Mouse (Mus musculus) heart, embryonic 10.5 days (tissue): Measurements from ENCODE around the gene Unc80. TPM values are rescaled to one million over a fixed set of nuclear protein-coding genes. Genes with fewer than 3 reads are reported as not detected.

ENCODE experiments used
- DNase-seq: peaks from one replicate; pipeline ENCODE4 v3.0.0-alpha.2; 2017; ENCODE audit warnings: low spot score
- H3K27ac ChIP-seq: fragments of 300-500 bp; sonication (generic); 2 replicates; pipeline ENCODE4 v1.5.1; 2016; ENCODE audit warnings: mild to moderate bottlenecking
- H3K27me3 ChIP-seq: fragments of 300-500 bp; sonication (generic); 2 replicates; pipeline ENCODE4 v1.6.1; 2016; ENCODE audit warnings: mild to moderate bottlenecking; ENCODE audit not compliant: poor library complexity, insufficient read depth, severe bottlenecking
- H3K36me3 ChIP-seq: fragments of 300-500 bp; sonication (generic); 2 replicates; pipeline ENCODE4 v1.6.1; 2016; ENCODE audit warnings: mild to moderate bottlenecking, moderate library complexity
- H3K4me1 ChIP-seq: fragments of 300-500 bp; sonication (generic); 2 replicates; pipeline ENCODE4 v1.6.1; 2016; ENCODE audit warnings: mild to moderate bottlenecking
- H3K4me3 ChIP-seq: fragments of 300-500 bp; sonication (generic); 2 replicates; pipeline ENCODE4 v1.5.1; 2016; ENCODE audit warnings: mild to moderate bottlenecking, moderate library complexity
- H3K9me3 ChIP-seq: fragments of 300-500 bp; sonication (generic); 2 replicates; pipeline ENCODE4 v1.6.1; 2016; ENCODE audit warnings: mild to moderate bottlenecking, moderate library complexity
- WGBS: fragments of 180-500 bp; shearing (Covaris S2); methylation state at CpG from one replicate; pipeline ENCODE4 v1.1.7; 2016; 5-methylcytosine and 5-hydroxymethylcytosine counted together
- polyA plus RNA-seq: library from polyadenylated mRNA; unstranded; fragments of >200 nt; fragmentation: Nextera tagmentation; extraction: Ambion mirVana; gene quantifications from 2 replicates; pipeline ENCODE4 v1.2.1, GENCODE M21; 2016

Gene Unc80
- polyA plus RNA-seq, 1 experiment from 2014 or later: not detected

GRCm38 (mm10) chr1:66495310-66496012, 27.3 kb downstream of the Unc80 start:
- Histone ChIP-seq H3K27ac (no peak overlapping the region), H3K9me3 (no peaks in the 10 kb centered on the region), H3K4me3 (no peak overlapping the region), H3K27me3 (no peaks in the 10 kb centered on the region), H3K36me3 (no peaks in the 10 kb centered on the region), H3K4me1 (no peaks in the 10 kb centered on the region)
- no peak for DNase-seq
- WGBS: 79% methylated on average over 3 of the region's 3 CpGs

- H3K36me3 ChIP-seq: no peaks in the 10 kb centered on the region
- no peak for DNase-seq
- no peaks in the 10 kb centered on the region for H3K9me3 ChIP-seq
- no peaks in the 10 kb centered on the region for H3K27me3 ChIP-seq
- no peak overlapping the region for H3K27ac ChIP-seq
- H3K4me3 ChIP-seq: no peak overlapping the region
- H3K4me1 ChIP-seq: no peaks in the 10 kb centered on the region
- WGBS: 80% methylated on average over 3 of the region's 3 CpGs
Measured at GRCm38 (mm10) chr1:66550812-66551211, 82.6 kb downstream of the Unc80 start.

GRCm38 (mm10) chr1:66552396-66552966, 84.3 kb downstream of the Unc80 start:
- Histone ChIP-seq H3K9me3 (no peaks in the 10 kb centered on the region), H3K4me3 (no peak overlapping the region), H3K36me3 (no peaks in the 10 kb centered on the region), H3K27me3 (no peaks in the 10 kb centered on the region), H3K4me1 (no peaks in the 10 kb centered on the region), H3K27ac (no peak overlapping the region)
- no peak for DNase-seq
- 80% methylated on average over 5 of the region's 5 CpGs for WGBS

GRCm38 (mm10) chr1:66561636-66562270, 93.6 kb downstream of the Unc80 start:
- no peaks in the 10 kb centered on the region for H3K27me3 ChIP-seq
- no peak overlapping the region for H3K4me3 ChIP-seq
- 85% methylated on average over 1 of the region's 1 CpGs for WGBS
- H3K36me3 ChIP-seq: no peaks in the 10 kb centered on the region
- H3K27ac ChIP-seq: no peak overlapping the region
- no peaks in the 10 kb centered on the region for H3K4me1 ChIP-seq
- no peaks in the 10 kb centered on the region for H3K9me3 ChIP-seq
- no peak for DNase-seq

- H3K27ac ChIP-seq: no peak overlapping the region
- H3K27me3 ChIP-seq: no peaks in the 10 kb centered on the region
- no peak for DNase-seq
- WGBS: 71% methylated on average over 2 of the region's 2 CpGs
- H3K4me3 ChIP-seq: no peak overlapping the region
- H3K9me3 ChIP-seq: no peaks in the 10 kb centered on the region
- no peaks in the 10 kb centered on the region for H3K4me1 ChIP-seq
- H3K36me3 ChIP-seq: no peaks in the 10 kb centered on the region
Measured at GRCm38 (mm10) chr1:66562332-66562731, 94.2 kb downstream of the Unc80 start.

- Histone ChIP-seq H3K27ac (no peak overlapping the region), H3K9me3 (no peaks in the 10 kb centered on the region), H3K4me3 (no peak overlapping the region), H3K36me3 (no peaks in the 10 kb centered on the region), H3K4me1 (no peaks in the 10 kb centered on the region), H3K27me3 (no peaks in the 10 kb centered on the region)
- 84% methylated on average over 13 of the region's 13 CpGs for WGBS
- no peak for DNase-seq
Measured at GRCm38 (mm10) chr1:66569736-66570135, 101.6 kb downstream of the Unc80 start.

GRCm38 (mm10) chr1:66597163-66597788, 129.1 kb downstream of the Unc80 start:
- no peak overlapping the region for H3K4me3 ChIP-seq
- no peaks in the 10 kb centered on the region for H3K36me3 ChIP-seq
- H3K9me3 ChIP-seq: no peaks in the 10 kb centered on the region
- DNase-seq: no peak
- no peak overlapping the region for H3K27ac ChIP-seq
- no peaks in the 10 kb centered on the region for H3K4me1 ChIP-seq
- no peaks in the 10 kb centered on the region for H3K27me3 ChIP-seq

- H3K36me3 ChIP-seq: no peaks in the 10 kb centered on the region
- no peak for DNase-seq
- no peak overlapping the region for H3K4me3 ChIP-seq
- no peaks in the 10 kb centered on the region for H3K9me3 ChIP-seq
- no peaks in the 10 kb centered on the region for H3K4me1 ChIP-seq
- no peaks in the 10 kb centered on the region for H3K27me3 ChIP-seq
- no peak overlapping the region for H3K27ac ChIP-seq
- WGBS: 87% methylated on average over 4 of the region's 4 CpGs
Measured at GRCm38 (mm10) chr1:66608304-66608703, 140.1 kb downstream of the Unc80 start.

GRCm38 (mm10) chr1:66617188-66617587, 149.0 kb downstream of the Unc80 start:
- Histone ChIP-seq H3K4me1 (no peaks in the 10 kb centered on the region), H3K36me3 (no peaks in the 10 kb centered on the region), H3K4me3 (no peak overlapping the region), H3K27ac (no peak overlapping the region), H3K9me3 (no peaks in the 10 kb centered on the region), H3K27me3 (no peaks in the 10 kb centered on the region)
- 48% methylated on average over 2 of the region's 2 CpGs for WGBS
- DNase-seq: no peak

- no peak overlapping the region for H3K27ac ChIP-seq
- no peak overlapping the region for H3K4me3 ChIP-seq
- WGBS: 76% methylated on average over 2 of the region's 2 CpGs
- H3K27me3 ChIP-seq: no peaks in the 10 kb centered on the region
- H3K9me3 ChIP-seq: no peaks in the 10 kb centered on the region
- no peaks in the 10 kb centered on the region for H3K4me1 ChIP-seq
- no peak for DNase-seq
- no peaks in the 10 kb centered on the region for H3K36me3 ChIP-seq
Measured at GRCm38 (mm10) chr1:66638177-66638576, 170.0 kb downstream of the Unc80 start.

GRCm38 (mm10) chr1:66646894-66647293, 178.7 kb downstream of the Unc80 start:
- Histone ChIP-seq H3K36me3 (no peaks in the 10 kb centered on the region), H3K27me3 (no peaks in the 10 kb centered on the region), H3K4me1 (no peaks in the 10 kb centered on the region), H3K9me3 (no peaks in the 10 kb centered on the region), H3K4me3 (no peak overlapping the region), H3K27ac (no peak overlapping the region)
- no peak for DNase-seq

- H3K9me3 ChIP-seq: no peaks in the 10 kb centered on the region
- H3K4me1 ChIP-seq: no peaks in the 10 kb centered on the region
- 83% methylated on average over 6 of the region's 6 CpGs for WGBS
- H3K4me3 ChIP-seq: no peak overlapping the region
- no peaks in the 10 kb centered on the region for H3K36me3 ChIP-seq
- H3K27me3 ChIP-seq: no peaks in the 10 kb centered on the region
- H3K27ac ChIP-seq: no peak overlapping the region
- DNase-seq: no peak
Measured at GRCm38 (mm10) chr1:66649568-66649967, 181.4 kb downstream of the Unc80 start.

GRCm38 (mm10) chr1:66650006-66650405, 181.8 kb downstream of the Unc80 start:
- Histone ChIP-seq H3K9me3 (no peaks in the 10 kb centered on the region), H3K4me3 (no peak overlapping the region), H3K27ac (no peak overlapping the region), H3K4me1 (no peaks in the 10 kb centered on the region), H3K36me3 (no peaks in the 10 kb centered on the region), H3K27me3 (no peaks in the 10 kb centered on the region)
- WGBS: 37% methylated on average over 1 of the region's 1 CpGs
- DNase-seq: no peak
